7 mouse cellular contexts compared by ENCODE assay signal in the genomic region with DNA sequence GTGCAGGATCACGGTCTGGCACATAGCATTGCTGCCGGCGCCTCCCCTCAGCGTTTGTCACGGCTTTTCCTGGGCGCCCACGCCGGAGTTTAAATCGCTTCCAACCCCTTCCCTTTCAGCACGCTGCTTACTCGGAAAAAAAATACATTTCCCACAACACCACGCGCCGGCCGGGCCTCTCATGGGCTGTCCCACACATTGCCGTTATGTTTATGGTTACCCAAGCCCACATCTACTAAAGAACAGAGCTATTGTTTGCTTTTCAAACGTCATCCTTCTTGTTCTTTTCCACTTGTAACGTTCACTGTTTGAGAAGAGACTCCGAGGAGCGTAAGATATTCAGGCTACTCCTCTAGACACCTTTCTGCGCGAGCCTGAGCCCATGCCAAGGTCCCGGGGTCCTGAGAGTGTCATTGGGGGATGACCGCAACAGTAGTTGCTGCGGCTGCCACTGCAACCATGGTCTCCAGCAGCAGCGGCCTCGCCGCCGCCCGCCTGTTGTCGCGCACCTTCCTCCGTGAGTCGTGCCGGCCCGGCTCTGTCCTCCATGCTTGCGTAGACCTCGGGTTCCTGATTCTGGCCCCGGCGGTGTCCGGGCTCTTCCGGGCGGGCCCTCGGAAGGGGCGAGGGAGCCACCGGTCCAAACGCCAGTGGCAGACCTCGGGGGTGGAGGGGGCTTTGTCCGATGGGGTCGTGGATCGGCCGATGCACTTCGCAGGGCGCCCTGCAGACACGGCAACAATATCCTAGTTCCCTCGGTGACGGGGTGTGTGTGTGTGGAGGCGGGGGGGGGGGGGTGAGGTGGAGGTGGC. TPM values are rescaled to one million over a fixed set of nuclear protein-coding genes. Genes with fewer than 3 reads are reported as not detected.
DNase-seq lines count a peak whose midpoint lies in the region; ATAC-seq lines count a peak whose summit lies in the region.

A gene (plus strand): TSS at position 146 of the 812 bp plus-strand sequence.

- no peaks in the 10 kb centered on the region for H3K4me1 ChIP-seq in embryonic facial prominence, embryonic 11.5 days (ENCODE audit: control insufficient read depth, insufficient read depth, low read length)
- no peaks in the 10 kb centered on the region for H3K4me1 ChIP-seq in limb, embryonic 11.5 days (ENCODE audit: control insufficient read depth, insufficient read depth, low read length)
- H3K4me1 ChIP-seq in midbrain, embryonic 14.5 days (ENCODE audit: control insufficient read depth, insufficient read depth, low read length) = peaks cover 14% of the 10 kb centered on the region

- peak within 1 kb of the TSS; percentile 3; the same call in 1 of the 2 replicates for H3K27ac ChIP-seq in embryonic facial prominence, embryonic 11.5 days (replicated peaks; ENCODE audit: low read depth, low read length)
- 0 out of 2 replicates have a peak within 1 kb of the TSS, but pooled peaks have one; percentile 57 for H3K27ac ChIP-seq in limb, embryonic 11.5 days (replicated peaks; ENCODE audit: low read depth, low read length)
- peak within 1 kb of the TSS; percentile 77 for H3K27ac ChIP-seq in midbrain, embryonic 14.5 days (replicated peaks; ENCODE audit: low read depth, low read length)

- no peaks in the 10 kb centered on the region for H3K36me3 ChIP-seq in embryonic facial prominence, embryonic 11.5 days (replicated peaks; ENCODE audit: control insufficient read depth, insufficient read depth, low read depth, low read length)
- H3K36me3 ChIP-seq in limb, embryonic 11.5 days (ENCODE audit: control insufficient read depth, insufficient read depth, low read length) = no peaks in the 10 kb centered on the region
- H3K36me3 ChIP-seq in midbrain, embryonic 14.5 days (ENCODE audit: control insufficient read depth, insufficient read depth, low read length) = no peaks in the 10 kb centered on the region

- 1% methylated on average over 57 of the region's 58 CpGs for WGBS in embryonic facial prominence, embryonic 11.5 days
- WGBS in limb, embryonic 11.5 days = under 1% methylated on average over 57 of the region's 58 CpGs
- WGBS in midbrain, embryonic 14.5 days = under 1% methylated on average over 58 of the region's 58 CpGs

- no peaks in the 10 kb centered on the region for H3K9me3 ChIP-seq in embryonic facial prominence, embryonic 11.5 days (replicated peaks; ENCODE audit: control insufficient read depth, low read length)
- no peaks in the 10 kb centered on the region for H3K9me3 ChIP-seq in limb, embryonic 11.5 days (ENCODE audit: control insufficient read depth, low read length)
- H3K9me3 ChIP-seq in midbrain, embryonic 14.5 days (ENCODE audit: control insufficient read depth, low read length) = no peaks in the 10 kb centered on the region

- DNase-seq in adrenal gland, postnatal 14 days = peak; percentile 93
- peak; percentile 89 for DNase-seq in embryonic facial prominence, embryonic 11.5 days (ENCODE audit: low spot score)
- DNase-seq in heart, adult 11 months = peak; percentile 99
- DNase-seq in kidney, adult 18-20 months = peak; percentile 90
- peak; percentile 89 for DNase-seq in limb, embryonic 11.5 days (ENCODE audit: low spot score)
- peak; percentile 94 for DNase-seq in midbrain, embryonic 14.5 days
- DNase-seq in spleen, adult 18-20 months = peak; percentile 65 to 81

- peak within 1 kb of the TSS; percentile 89 for H3K4me3 ChIP-seq in embryonic facial prominence, embryonic 11.5 days (ENCODE audit: low read depth, low read length)
- H3K4me3 ChIP-seq in limb, embryonic 11.5 days (ENCODE audit: low read depth, low read length) = peak within 1 kb of the TSS; percentile 90
- H3K4me3 ChIP-seq in midbrain, embryonic 14.5 days (replicated peaks; ENCODE audit: low read depth, low read length) = peak within 1 kb of the TSS; percentile 95

- peak; percentile 95 for ATAC-seq in embryonic facial prominence, embryonic 11.5 days (replicated peaks; ENCODE audit: insufficient number of reproducible peaks, low FRiP score, low TSS enrichment, low read depth)
- ATAC-seq in limb, embryonic 11.5 days (ENCODE audit: insufficient number of reproducible peaks, low FRiP score, low TSS enrichment, low read depth) = peak; percentile 92
- peak; percentile 94 for ATAC-seq in midbrain, embryonic 14.5 days (ENCODE audit: low FRiP score, low TSS enrichment)

- no peaks in the 10 kb centered on the region for H3K27me3 ChIP-seq in embryonic facial prominence, embryonic 11.5 days (ENCODE audit: control insufficient read depth, insufficient read depth, low read length)
- no peaks in the 10 kb centered on the region for H3K27me3 ChIP-seq in limb, embryonic 11.5 days (ENCODE audit: control insufficient read depth, insufficient read depth, low read length)
- no peaks in the 10 kb centered on the region for H3K27me3 ChIP-seq in midbrain, embryonic 14.5 days (ENCODE audit: control insufficient read depth, insufficient read depth, low read length)

- H3K9ac ChIP-seq in embryonic facial prominence, embryonic 11.5 days (replicated peaks; ENCODE audit: low read length) = peak within 1 kb of the TSS; percentile 90
- peak within 1 kb of the TSS; percentile 90 for H3K9ac ChIP-seq in limb, embryonic 11.5 days (ENCODE audit: low read length)
- peak within 1 kb of the TSS; percentile 84 for H3K9ac ChIP-seq in midbrain, embryonic 14.5 days (replicated peaks; ENCODE audit: low read length)

- H3K4me2 ChIP-seq in embryonic facial prominence, embryonic 11.5 days (ENCODE audit: low read depth, low read length) = peak within 1 kb of the TSS; percentile 56
- H3K4me2 ChIP-seq in limb, embryonic 11.5 days (ENCODE audit: low read depth, severe bottlenecking) = peak within 1 kb of the TSS; percentile 52
- H3K4me2 ChIP-seq in midbrain, embryonic 14.5 days (ENCODE audit: low read length) = peak within 1 kb of the TSS; percentile 86

RNA-seq across cellular contexts. Expression of the gene that starts here (rescaled TPM):
- total RNA-seq in adrenal gland, postnatal 14 days (2021) = 777 and 832 TPM in 2 replicates
- polyA plus RNA-seq in embryonic facial prominence, embryonic 11.5 days (2014; fragmentation: Nextera tagmentation; extraction: Ambion mirVana) = 177 and 194 TPM in 2 replicates
- polyA plus RNA-seq in limb, embryonic 11.5 days (2014; fragmentation: Nextera tagmentation; extraction: Ambion mirVana) = 175 and 176 TPM in 2 replicates
- 148 and 154 TPM in 2 replicates for polyA plus RNA-seq in midbrain, embryonic 14.5 days (2014; fragmentation: Nextera tagmentation; extraction: Ambion mirVana)

Comparison
In these comparisons a context has a peak if more than half of its experiments do, and no peak if none do; other contexts are left out.
1. Peak in every context shown above with its lines: DNase-seq, ATAC-seq, H3K4me3 ChIP-seq and H3K27ac ChIP-seq.
2. H3K27ac ChIP-seq: peak in every context shown above with its lines; median percentile 77 in midbrain, embryonic 14.5 days; 57 in limb, embryonic 11.5 days; 3 in embryonic facial prominence, embryonic 11.5 days.